Mouse (Mus musculus) myocyte (in vitro differentiated cells): ENCODE measurements around the gene Fbxw4. TPM values are rescaled to one million over a fixed set of nuclear protein-coding genes. Genes with fewer than 3 reads are reported as not detected.
A peak's percentile ranks its signal among the peaks of the same experiment; 100 is the strongest.

ENCODE experiments used
- H3K27me3 ChIP-seq: one replicate; pipeline ENCODE4 v1.6.1; 2011; ENCODE audit not compliant: control insufficient read depth, insufficient read depth, insufficient read length
- H3K36me3 ChIP-seq: one replicate; pipeline ENCODE4 v1.6.1; 2011; ENCODE audit not compliant: control insufficient read depth, insufficient read depth
- H3K4me2 ChIP-seq: one replicate; pipeline ENCODE4 v1.6.1; 2011; ENCODE audit warnings: low read depth, control low read depth
- H3K4me3 ChIP-seq: one replicate; pipeline ENCODE4 v1.5.1; 2011; ENCODE audit warnings: mild to moderate bottlenecking, control low read depth, moderate library complexity
- H3K79me2 ChIP-seq: one replicate; pipeline ENCODE4 v1.6.1; 2011; ENCODE audit not compliant: control insufficient read depth, insufficient read depth
- H3ac ChIP-seq: one replicate; pipeline ENCODE4 v1.6.1; 2011; ENCODE audit not compliant: control insufficient read depth, insufficient read length
- CEBPB ChIP-seq: IDR thresholded peaks from 2 replicates; pipeline ENCODE4 v1.6.1; 2011; ENCODE audit warnings: mild to moderate bottlenecking, moderate library complexity; ENCODE audit not compliant: poor library complexity, insufficient read depth, severe bottlenecking
- E2F4 ChIP-seq: IDR thresholded peaks from one replicate; pipeline ENCODE4 v1.6.1; 2011; ENCODE audit warnings: mild to moderate bottlenecking, control low read depth, moderate library complexity; ENCODE audit not compliant: insufficient read depth
- MAX ChIP-seq: IDR thresholded peaks from one replicate; pipeline ENCODE4 v1.6.1; 2011; ENCODE audit warnings: low read depth, mild to moderate bottlenecking, control low read depth
- MYOD1 ChIP-seq, 3 experiments: IDR thresholded peaks; one replicate each; pipeline ENCODE4 v1.6.1; 2011; ENCODE audit warnings: control low read depth in 2 of 3, low read depth in 2 of 3, mild to moderate bottlenecking in 2 of 3, moderate library complexity in 1 of 3; ENCODE audit not compliant: insufficient read length in 2 of 3, control insufficient read depth in 1 of 3
- MYOG ChIP-seq, 3 experiments: IDR thresholded peaks; one replicate each; pipeline ENCODE4 v1.6.1; 2011; ENCODE audit warnings: control low read depth in 2 of 3, low read depth in 2 of 3, mild to moderate bottlenecking in 2 of 3; ENCODE audit not compliant: insufficient read length in 2 of 3, control insufficient read depth in 1 of 3, insufficient read depth in 1 of 3
- POLR2A ChIP-seq: IDR thresholded peaks from one replicate; pipeline ENCODE4 v1.6.1; 2011; ENCODE audit warnings: low read depth, mild to moderate bottlenecking, control low read depth, moderate library complexity; ENCODE audit not compliant: insufficient read length
- POLR2AphosphoS2 ChIP-seq: IDR thresholded peaks from one replicate; pipeline ENCODE4 v1.6.1; 2011; ENCODE audit warnings: low read depth, control low read depth; ENCODE audit not compliant: insufficient read length
- REST ChIP-seq: IDR thresholded peaks from one replicate; pipeline ENCODE4 v1.6.1; 2011; ENCODE audit warnings: mild to moderate bottlenecking, control low read depth, moderate library complexity; ENCODE audit not compliant: insufficient read depth, insufficient read length
- SRF ChIP-seq: IDR thresholded peaks from one replicate; pipeline ENCODE4 v1.6.1; 2011; ENCODE audit warnings: low read depth; ENCODE audit not compliant: control insufficient read depth, insufficient read length
- TCF12 ChIP-seq: IDR thresholded peaks from one replicate; pipeline ENCODE4 v1.6.1; 2011; ENCODE audit warnings: mild to moderate bottlenecking, control low read depth; ENCODE audit not compliant: poor library complexity, insufficient read depth, severe bottlenecking
- TCF3 ChIP-seq: IDR thresholded peaks from one replicate; pipeline ENCODE4 v1.6.1; 2011; ENCODE audit warnings: low read depth, control low read depth; ENCODE audit not compliant: insufficient read length
- USF1 ChIP-seq: IDR thresholded peaks from one replicate; pipeline ENCODE4 v1.6.1; 2011; ENCODE audit warnings: low read depth, mild to moderate bottlenecking, control low read depth, moderate library complexity
- polyA plus RNA-seq: library from polyadenylated mRNA; unstranded; fragments of >200 nt; fragmentation: generic; extraction: Trizol; gene quantifications from one replicate; pipeline ENCODE4 v1.2.1, GENCODE M21; 2012; ENCODE audit warnings: missing spikeins

Gene Fbxw4
- polyA plus RNA-seq, 1 experiment = 37.0 TPM

DNA sequence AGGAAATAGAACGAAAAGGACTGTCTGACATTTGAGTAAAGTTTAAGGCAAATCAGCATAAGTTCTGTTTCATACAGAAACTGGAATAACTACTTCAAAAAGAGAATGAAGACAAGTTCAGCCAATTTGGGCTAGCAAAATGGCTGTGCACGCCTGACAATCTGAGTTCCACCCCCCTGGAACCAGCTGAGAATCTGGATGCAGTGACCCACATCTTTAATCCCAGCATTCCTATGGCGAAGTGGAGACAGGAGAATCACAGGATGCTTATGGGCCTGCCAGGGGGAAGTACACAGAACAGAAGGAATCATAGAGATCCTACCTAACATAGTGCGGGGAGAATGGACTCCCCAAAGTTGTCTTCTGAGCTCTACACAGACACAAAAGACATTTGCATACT, 63.0 kb downstream of the Fbxw4 start:
- H3K27me3 ChIP-seq = no peaks in the 10 kb centered on the region
- no peak overlapping the region for H3K4me3 ChIP-seq

DNA sequence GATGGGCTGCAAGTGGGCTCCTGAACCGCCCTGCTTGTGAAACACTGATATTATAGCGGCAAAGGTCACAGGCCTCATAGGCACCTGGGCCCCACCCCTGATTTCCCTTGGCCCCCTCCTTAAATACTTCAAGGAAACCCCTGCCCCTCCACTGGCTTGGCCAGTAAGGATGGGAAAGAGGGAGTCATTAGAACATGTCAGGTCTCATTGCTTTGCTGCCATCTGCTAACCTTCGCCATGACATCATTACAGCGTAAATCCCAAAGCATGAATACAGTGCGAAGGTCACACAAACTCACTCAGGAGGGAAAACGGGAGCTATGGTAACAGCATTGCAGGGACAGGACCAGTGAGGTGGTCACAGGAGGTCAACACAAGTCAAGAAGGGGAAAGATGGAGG, 63.7 kb downstream of the Fbxw4 start:
- TF ChIP-seq SRF (no peak), E2F4 (no peak), USF1 (no peak)
- H3K27me3 ChIP-seq = no peaks in the 10 kb centered on the region
- no peaks in the 10 kb centered on the region for H3K79me2 ChIP-seq
- H3K4me3 ChIP-seq = no peak overlapping the region
- no peaks in the 10 kb centered on the region for H3K36me3 ChIP-seq
- H3ac ChIP-seq = no peak overlapping the region
- H3K4me2 ChIP-seq = no peak overlapping the region

More for the DNA sequence above, 63.0 kb downstream of the Fbxw4 start:
- Histone ChIP-seq H3K36me3 (no peaks in the 10 kb centered on the region), H3ac (no peak overlapping the region), H3K4me2 (no peak overlapping the region), H3K79me2 (no peaks in the 10 kb centered on the region)
- no peak for TF ChIP-seq USF1
- no peak for TF ChIP-seq MAX
- TF ChIP-seq MYOD1 (IDR thresholded peaks at IDR 0.05; ENCODE audit: control insufficient read depth in 1 of 3, insufficient read length in 2 of 3, low read depth in 2 of 3) = no peak
- no peak for TF ChIP-seq CEBPB
- no peak for TF ChIP-seq TCF12
- no peak for TF ChIP-seq MYOG (IDR thresholded peaks at IDR 0.05; ENCODE audit: control insufficient read depth in 1 of 3, insufficient read depth in 1 of 3, insufficient read length in 2 of 3, low read depth in 2 of 3)
- no peak for TF ChIP-seq REST
- no peak for TF ChIP-seq POLR2A
- TF ChIP-seq E2F4 = no peak

DNA sequence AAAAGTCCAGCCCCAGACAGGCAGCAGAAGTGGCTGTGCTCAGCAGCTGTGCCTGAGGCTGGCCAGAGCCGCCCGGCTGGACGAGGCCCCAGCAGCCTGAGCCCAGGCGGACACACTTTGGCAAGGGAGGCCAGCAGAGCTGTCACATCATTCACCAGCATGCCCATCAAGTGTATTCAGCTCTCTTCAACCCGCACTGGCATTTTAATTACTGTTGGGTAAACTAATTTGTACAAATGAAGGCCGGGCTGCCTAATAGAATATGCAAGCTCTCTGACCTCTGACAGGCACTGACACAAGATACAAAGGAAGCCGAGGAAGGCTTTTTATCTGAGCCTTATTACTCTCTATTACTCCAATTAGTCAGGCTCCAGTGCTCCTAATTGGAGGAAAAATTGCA, 64.1 kb downstream of the Fbxw4 start:
- Histone ChIP-seq H3K79me2 (no peaks in the 10 kb centered on the region), H3K36me3 (no peaks in the 10 kb centered on the region), H3K27me3 (no peaks in the 10 kb centered on the region), H3ac (no peak overlapping the region), H3K4me3 (no peak overlapping the region), H3K4me2 (no peak overlapping the region)
- TF ChIP-seq POLR2AphosphoS2 = no peak
- TF ChIP-seq MYOG (IDR thresholded peaks at IDR 0.05; ENCODE audit: control insufficient read depth in 1 of 3, insufficient read depth in 1 of 3, insufficient read length in 2 of 3, low read depth in 2 of 3) = peak in 1 of 3 experiments; percentile 4
- no peak for TF ChIP-seq TCF3

DNA sequence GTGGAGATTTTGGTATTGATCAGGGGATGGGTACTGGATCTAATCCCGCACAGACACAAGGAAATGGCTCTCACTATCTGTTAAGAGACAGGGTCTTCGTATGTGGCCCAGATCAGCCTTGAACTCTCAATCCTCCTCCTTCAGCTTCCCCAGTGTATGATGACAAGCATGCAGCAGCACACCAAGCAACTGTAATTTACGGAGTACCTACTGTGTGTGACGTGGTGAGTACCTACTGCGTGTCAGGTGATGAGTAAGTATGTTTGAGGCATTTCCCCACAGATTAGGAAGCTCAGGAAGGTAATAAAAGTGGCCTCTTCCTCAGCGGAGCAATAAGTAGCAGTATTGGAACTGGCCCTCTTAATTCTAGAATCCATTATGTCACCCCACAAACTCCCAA, 64.6 kb downstream of the Fbxw4 start:
- Histone ChIP-seq H3K4me3 (no peak overlapping the region), H3K36me3 (no peaks in the 10 kb centered on the region), H3K4me2 (no peak overlapping the region), H3K79me2 (no peaks in the 10 kb centered on the region), H3K27me3 (no peaks in the 10 kb centered on the region), H3ac (no peak overlapping the region)
- TF ChIP-seq POLR2A (no peak), MYOD1 (IDR thresholded peaks at IDR 0.05; ENCODE audit: control insufficient read depth in 1 of 3, insufficient read length in 2 of 3, low read depth in 2 of 3) (no peak), CEBPB (no peak), REST (no peak), POLR2AphosphoS2 (no peak), E2F4 (no peak), USF1 (no peak), MAX (no peak), SRF (no peak), TCF3 (no peak), TCF12 (no peak), MYOG (IDR thresholded peaks at IDR 0.05; ENCODE audit: control insufficient read depth in 1 of 3, insufficient read depth in 1 of 3, insufficient read length in 2 of 3, low read depth in 2 of 3) (no peak)

DNA sequence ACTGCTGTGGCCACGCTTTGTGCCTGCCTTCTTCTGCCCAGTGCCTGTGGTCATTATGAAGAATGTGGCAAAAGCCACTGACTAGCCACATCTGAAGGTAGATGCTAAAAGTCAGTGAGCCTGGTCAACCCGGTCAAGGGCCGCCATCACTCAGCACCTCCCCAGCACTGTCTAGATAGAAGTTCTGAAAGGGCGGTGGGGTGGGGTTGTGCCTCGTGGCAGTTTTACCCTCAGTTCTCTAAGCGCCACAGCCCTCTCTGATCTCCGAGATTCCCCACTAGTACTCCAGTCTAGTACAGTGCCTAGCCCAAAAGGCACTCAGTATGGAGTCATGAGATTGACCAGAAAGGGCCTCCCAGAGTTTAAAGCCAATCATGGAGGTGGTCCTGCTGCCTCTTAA, 66.0 kb downstream of the Fbxw4 start:
- Histone ChIP-seq H3K36me3 (no peaks in the 10 kb centered on the region), H3ac (no peak overlapping the region), H3K4me3 (no peak overlapping the region), H3K4me2 (no peak overlapping the region), H3K27me3 (no peaks in the 10 kb centered on the region), H3K79me2 (no peaks in the 10 kb centered on the region)
- TF ChIP-seq POLR2AphosphoS2 = no peak
- no peak for TF ChIP-seq POLR2A
- TF ChIP-seq MAX = no peak
- no peak for TF ChIP-seq REST
- TF ChIP-seq MYOD1 (IDR thresholded peaks at IDR 0.05; ENCODE audit: control insufficient read depth in 1 of 3, insufficient read length in 2 of 3, low read depth in 2 of 3) = no peak
- TF ChIP-seq CEBPB = no peak
- no peak for TF ChIP-seq SRF
- no peak for TF ChIP-seq TCF3
- no peak for TF ChIP-seq TCF12
